In the genomic region with DNA sequence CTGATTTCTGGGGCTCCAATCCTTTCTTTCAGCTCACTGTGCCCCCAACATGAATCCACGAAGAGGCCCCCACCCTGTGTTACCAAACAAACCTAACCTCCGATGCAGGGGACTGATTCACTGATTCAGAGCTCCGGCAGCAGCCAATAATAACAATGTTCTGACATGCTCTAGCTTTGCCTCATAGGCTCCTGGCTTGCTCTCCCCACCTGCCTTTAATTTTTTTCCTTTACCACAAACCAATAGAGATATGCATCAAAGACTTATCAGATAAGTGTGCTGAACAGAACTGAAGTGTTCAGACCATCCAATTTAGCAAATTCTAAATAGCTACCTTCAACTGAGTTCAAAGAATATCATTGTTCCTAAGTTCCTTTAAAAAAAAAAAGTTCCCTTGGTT, we compare ENCODE assay signal across 27 mouse cellular contexts.
A peak's percentile ranks its signal among the peaks of the same experiment; 100 is the strongest.
DNase-seq lines count a peak whose midpoint lies in the region; ATAC-seq lines count a peak whose summit lies in the region.
"Had no signal": no experiment of that assay in that cellular context is flagged by ENCODE, and none has a peak within 500 bp of the region (broad histone marks: within the 10 kb centered on the region; RNA-seq: fewer than 3 reads in every experiment).

No protein-coding gene starts in this region.

- no peaks in the 10 kb centered on the region for H3K27me3 ChIP-seq in kidney, embryonic 15.5 days
- no peaks in the 10 kb centered on the region for H3K27me3 ChIP-seq in embryonic facial prominence, embryonic 15.5 days
- H3K27me3 ChIP-seq: forebrain, embryonic 13.5 days; neural tube, embryonic 15.5 days; Patski had no signal

- H3K36me3 ChIP-seq in kidney, embryonic 15.5 days, result no peaks in the 10 kb centered on the region
- no peaks in the 10 kb centered on the region for H3K36me3 ChIP-seq in embryonic facial prominence, embryonic 15.5 days
- H3K36me3 ChIP-seq: hindbrain, embryonic 10.5 days; neural tube, embryonic 15.5 days had no signal

- H3K4me1 ChIP-seq in kidney, embryonic 15.5 days, result no peaks in the 10 kb centered on the region
- peaks cover 9% of the 10 kb centered on the region for H3K4me1 ChIP-seq in embryonic facial prominence, embryonic 15.5 days

- no peak overlapping the region for H3K9ac ChIP-seq in kidney, embryonic 15.5 days
- H3K9ac ChIP-seq in embryonic facial prominence, embryonic 15.5 days, result no peak overlapping the region
- H3K9ac ChIP-seq: forebrain, embryonic 13.5 days; liver, embryonic 14.5 days; neural tube, embryonic 15.5 days had no signal

- H3K4me3 ChIP-seq in kidney, embryonic 15.5 days (replicated peaks), result no peak overlapping the region
- no peak overlapping the region for H3K4me3 ChIP-seq in embryonic facial prominence, embryonic 15.5 days (replicated peaks)
- H3K4me3 ChIP-seq: forebrain, embryonic 13.5 days; hindbrain, embryonic 10.5 days; neural tube, embryonic 15.5 days had no signal

- intact Hi-C loops in left cerebral cortex, postnatal 4 days (cut with DNase I), result no loop called here

- 0 out of 2 replicates have a peak overlapping the region, but pooled peaks have one; percentile 18 for H3K27ac ChIP-seq in kidney, embryonic 15.5 days
- H3K27ac ChIP-seq in embryonic facial prominence, embryonic 15.5 days (replicated peaks), result peak overlapping the region; percentile 14; the same call in 1 of the 2 replicates
- H3K27ac ChIP-seq: forebrain, embryonic 13.5 days; hindbrain, embryonic 10.5 days; kidney, postnatal 0 days; liver, embryonic 14.5 days; neural tube, embryonic 15.5 days had no signal

- no peak for ATAC-seq in kidney, embryonic 15.5 days (replicated peaks; ENCODE audit: low FRiP score)
- ATAC-seq in embryonic facial prominence, embryonic 15.5 days (ENCODE audit: insufficient number of reproducible peaks, low FRiP score, low TSS enrichment, low read depth), result no peak
- ATAC-seq: forebrain, embryonic 13.5 days; hindbrain, embryonic 16.5 days; Patski had no signal

- DNase-seq in kidney, postnatal 14 days, result no peak
- DNase-seq in urinary bladder, adult 18-20 months (ENCODE audit: low spot score in 2 of 2), result peak; percentile 6 to 49
- DNase-seq in urinary bladder, postnatal 10 days (ENCODE audit: low spot score), result no peak
- DNase-seq in urinary bladder, postnatal 14 days (ENCODE audit: low spot score), result peak; percentile 7
- no peak for DNase-seq in liver
- DNase-seq in left cerebral cortex, postnatal 4 days, result no peak
- DNase-seq: adrenal gland, postnatal 10 days; cerebellum, adult 9-10 months; cerebellum, postnatal 36 days; gastrocnemius, postnatal 10 days; heart, postnatal 14 days; kidney, adult 2 months; layer of hippocampus, postnatal 36 days; lung, postnatal 10 days; midbrain, embryonic 14.5 days; right cerebral cortex, postnatal 14 days; thymus, adult 18-20 months; thymus, postnatal 25 days had no signal

- 43% methylated on average over 3 of the region's 3 CpGs for WGBS in kidney, embryonic 15.5 days
- 18% methylated on average over 3 of the region's 3 CpGs for WGBS in embryonic facial prominence, embryonic 15.5 days

- H3K4me2 ChIP-seq in kidney, embryonic 15.5 days, result no peak overlapping the region
- no peak overlapping the region for H3K4me2 ChIP-seq in embryonic facial prominence, embryonic 15.5 days (replicated peaks)
- H3K4me2 ChIP-seq: forebrain, embryonic 13.5 days; neural tube, embryonic 15.5 days had no signal

- no peaks in the 10 kb centered on the region for H3K9me3 ChIP-seq in kidney, embryonic 15.5 days (replicated peaks)
- H3K9me3 ChIP-seq in embryonic facial prominence, embryonic 15.5 days (replicated peaks), result no peaks in the 10 kb centered on the region
- H3K9me3 ChIP-seq: forebrain, embryonic 13.5 days; hindbrain, embryonic 10.5 days; neural tube, embryonic 15.5 days had no signal

Comparison
In these comparisons a context has a peak if more than half of its experiments do, and no peak if none do; other contexts are left out.
1. DNase-seq: peak in urinary bladder, adult 18-20 months (2 of 2) and urinary bladder, postnatal 14 days (single experiment); none in kidney, postnatal 14 days (single experiment), urinary bladder, postnatal 10 days (single experiment), liver (single experiment) and left cerebral cortex, postnatal 4 days (single experiment).